Mouse (Mus musculus): ENCODE measurements around the gene Slc38a3.

DNA sequence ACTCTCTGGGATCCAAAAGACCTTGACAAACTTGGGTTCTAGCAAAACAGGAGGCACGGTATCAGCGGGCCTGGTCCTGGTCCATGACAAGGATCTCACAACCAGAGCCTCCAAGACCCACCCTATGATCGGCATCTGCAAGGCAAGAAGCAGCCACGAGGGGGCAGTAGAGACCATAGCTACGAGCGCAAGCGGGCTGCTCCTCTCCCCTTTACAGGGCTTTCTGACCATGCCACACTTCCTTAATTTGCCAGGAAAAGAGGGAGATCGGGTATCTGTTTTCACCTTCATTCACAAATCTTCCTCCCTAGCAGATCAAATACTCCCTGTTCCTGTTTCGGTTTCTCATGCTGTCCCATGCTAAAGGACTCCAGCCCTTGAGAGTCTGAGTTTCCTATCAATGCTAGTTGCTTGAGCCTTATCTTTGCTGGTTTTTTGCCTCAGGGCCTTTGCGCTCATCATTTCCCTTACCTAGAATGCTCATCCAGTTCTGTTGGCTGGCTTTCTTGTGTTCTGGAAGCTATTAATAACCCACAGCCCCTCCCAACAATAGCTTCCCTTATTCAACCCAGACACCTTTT is 67.2 kb downstream of the Slc38a3 start:
- TF ChIP-seq EP300 (IDR thresholded peaks at IDR 0.05; ENCODE audit: low read depth in 1 of 2, low read length in 2 of 2), result no peak
- no peak for TF ChIP-seq MAFK (IDR thresholded peaks at IDR 0.05; ENCODE audit: borderline replicate concordance, low read depth, low read length)
- peak; percentile 95 to 99 (median 97) for TF ChIP-seq CTCF (IDR thresholded peaks at IDR 0.05 in 2 of 3, conservative IDR thresholded peaks at IDR 0.05 in 1 of 3; ENCODE audit: control insufficient read depth in 1 of 3, insufficient read depth in 1 of 3, low read depth in 2 of 3, low read length in 3 of 3, poor library complexity in 1 of 3, severe bottlenecking in 1 of 3)
- no peak for TF ChIP-seq UBTF (IDR thresholded peaks at IDR 0.05; ENCODE audit: borderline replicate concordance, insufficient read depth, low read depth, low read length)

Data from MEL (cell line).